Mouse (Mus musculus) limb, embryonic 12.5 days (tissue): ENCODE measurements around the gene Camsap1. TPM values are rescaled to one million over a fixed set of nuclear protein-coding genes. Genes with fewer than 3 reads are reported as not detected.

ENCODE experiments used
- ATAC-seq: fragments of 200-750 bp; cut with Nextera tagmentation; 2 replicates; pipeline ENCODE4 v1.8.0; 2017; ENCODE audit warnings: low read depth, moderate TSS enrichment; ENCODE audit not compliant: insufficient number of reproducible peaks, insufficient read depth, low FRiP score, low TSS enrichment
- H3K27ac ChIP-seq: fragments of 300-500 bp; sonication (generic); 2 replicates; pipeline ENCODE4 v1.5.1; 2016; ENCODE audit warnings: mild to moderate bottlenecking, moderate library complexity
- H3K27me3 ChIP-seq: fragments of 300-500 bp; sonication (generic); 2 replicates; pipeline ENCODE4 v1.6.1; 2016; ENCODE audit warnings: mild to moderate bottlenecking, moderate library complexity
- H3K36me3 ChIP-seq: fragments of 300-500 bp; sonication (generic); 2 replicates; pipeline ENCODE4 v1.6.1; 2016; ENCODE audit warnings: mild to moderate bottlenecking, moderate library complexity
- H3K4me1 ChIP-seq: fragments of 300-500 bp; sonication (generic); replicated peaks from 2 replicates; pipeline ENCODE4 v1.6.1; 2016
- H3K4me2 ChIP-seq: fragments of 300-500 bp; sonication (generic); 2 replicates; pipeline ENCODE4 v1.6.1; 2016; ENCODE audit warnings: mild to moderate bottlenecking, moderate library complexity
- H3K4me3 ChIP-seq: fragments of 300-500 bp; sonication (generic); replicated peaks from 2 replicates; pipeline ENCODE4 v1.5.1; 2016; ENCODE audit warnings: mild to moderate bottlenecking
- H3K9ac ChIP-seq: fragments of 300-500 bp; sonication (generic); replicated peaks from 2 replicates; pipeline ENCODE4 v1.6.1; 2016; ENCODE audit warnings: mild to moderate bottlenecking, moderate library complexity
- H3K9me3 ChIP-seq: fragments of 300-500 bp; sonication (generic); 2 replicates; pipeline ENCODE4 v1.6.1; 2016; ENCODE audit warnings: mild to moderate bottlenecking, moderate library complexity
- WGBS: fragments of 180-500 bp; shearing (Covaris S2); methylation state at CpG from one replicate; pipeline ENCODE4 v1.1.7; 2016; 5-methylcytosine and 5-hydroxymethylcytosine counted together
- polyA plus RNA-seq: library from polyadenylated mRNA; unstranded; fragments of >200 nt; fragmentation: Nextera tagmentation; extraction: Ambion mirVana; gene quantifications from 2 replicates; pipeline ENCODE4 v1.2.1, GENCODE M21; 2016

Camsap1 gene
- polyA plus RNA-seq, 1 experiment from 2014 or later = 44.9 TPM

- Histone ChIP-seq H3K27ac (no peak overlapping the region), H3K9me3 (no peaks in the 10 kb centered on the region), H3K36me3 (no peaks in the 10 kb centered on the region), H3K4me1 (peaks cover 8% of the 10 kb centered on the region; the same call in 1 of the 2 replicates), H3K4me3 (no peak overlapping the region), H3K4me2 (no peak overlapping the region), H3K9ac (no peak overlapping the region), H3K27me3 (peaks cover 35% of the 10 kb centered on the region)
- ATAC-seq = no peak
- 15% methylated on average over 1 of the region's 1 CpGs for WGBS
These were observed 100.8 kb downstream of the Camsap1 start for GRCm38 (mm10) chr2:25882276-25882675.

GRCm38 (mm10) chr2:25879061-25879460, 104.0 kb downstream of the Camsap1 start:
- H3K4me2 ChIP-seq = no peak overlapping the region
- ATAC-seq = no peak
- H3K27ac ChIP-seq = no peak overlapping the region
- peaks cover 58% of the 10 kb centered on the region for H3K27me3 ChIP-seq
- 0 out of 2 replicates have a peak, but pooled peaks cover 3% of the 10 kb centered on the region for H3K9me3 ChIP-seq
- peaks cover 8% of the 10 kb centered on the region; the same call in 1 of the 2 replicates for H3K4me1 ChIP-seq
- no peak overlapping the region for H3K9ac ChIP-seq
- no peaks in the 10 kb centered on the region for H3K36me3 ChIP-seq
- no peak overlapping the region for H3K4me3 ChIP-seq
- 71% methylated on average over 4 of the region's 4 CpGs for WGBS

GRCm38 (mm10) chr2:25878516-25878915, 104.6 kb downstream of the Camsap1 start:
- Histone ChIP-seq H3K4me3 (peak overlapping the region; percentile 47; the same call in 1 of the 2 replicates), H3K36me3 (no peaks in the 10 kb centered on the region), H3K9me3 (0 out of 2 replicates have a peak, but pooled peaks cover 3% of the 10 kb centered on the region), H3K27ac (no peak overlapping the region), H3K9ac (no peak overlapping the region), H3K27me3 (peaks cover 63% of the 10 kb centered on the region), H3K4me1 (peaks cover 8% of the 10 kb centered on the region; the same call in 1 of the 2 replicates), H3K4me2 (no peak overlapping the region)
- 72% methylated on average over 2 of the region's 2 CpGs for WGBS
- no peak for ATAC-seq

DNA sequence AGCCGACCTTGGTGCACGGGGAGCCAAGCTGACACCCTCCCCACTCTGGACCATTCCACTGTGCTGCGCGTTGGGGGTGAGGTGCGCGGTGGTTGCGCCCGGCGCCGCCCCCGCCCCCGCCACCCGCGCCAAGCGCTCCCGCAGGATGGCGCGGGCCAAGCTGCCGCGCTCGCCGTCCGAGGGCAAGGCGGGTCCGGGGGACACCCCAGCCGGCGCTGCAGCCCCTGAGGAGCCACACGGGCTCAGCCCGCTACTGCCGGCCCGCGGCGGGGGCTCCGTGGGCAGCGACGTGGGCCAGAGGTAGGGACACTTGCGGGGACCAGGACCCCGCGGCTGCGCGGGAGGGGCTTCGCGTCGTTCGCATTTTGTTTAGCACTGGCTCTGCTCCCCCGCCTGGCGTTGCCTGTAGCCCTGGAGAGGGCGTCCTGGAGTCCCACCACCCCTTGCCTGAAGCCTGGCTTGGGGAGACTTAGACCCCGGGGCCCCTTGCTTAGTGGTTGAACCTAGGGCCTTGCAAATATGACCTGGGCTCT, 105.3 kb downstream of the Camsap1 start:
- Histone ChIP-seq H3K4me3 (peak overlapping the region; percentile 47), H3K36me3 (no peaks in the 10 kb centered on the region), H3K9ac (peak overlapping the region; percentile 44), H3K4me2 (peak overlapping the region; percentile 77), H3K27me3 (peaks cover 65% of the 10 kb centered on the region), H3K27ac (no peak overlapping the region), H3K9me3 (0 out of 2 replicates have a peak, but pooled peaks cover 3% of the 10 kb centered on the region), H3K4me1 (peaks cover 8% of the 10 kb centered on the region; the same call in 1 of the 2 replicates)
- 3% methylated on average over 49 of the region's 49 CpGs for WGBS
- ATAC-seq = no peak

DNA sequence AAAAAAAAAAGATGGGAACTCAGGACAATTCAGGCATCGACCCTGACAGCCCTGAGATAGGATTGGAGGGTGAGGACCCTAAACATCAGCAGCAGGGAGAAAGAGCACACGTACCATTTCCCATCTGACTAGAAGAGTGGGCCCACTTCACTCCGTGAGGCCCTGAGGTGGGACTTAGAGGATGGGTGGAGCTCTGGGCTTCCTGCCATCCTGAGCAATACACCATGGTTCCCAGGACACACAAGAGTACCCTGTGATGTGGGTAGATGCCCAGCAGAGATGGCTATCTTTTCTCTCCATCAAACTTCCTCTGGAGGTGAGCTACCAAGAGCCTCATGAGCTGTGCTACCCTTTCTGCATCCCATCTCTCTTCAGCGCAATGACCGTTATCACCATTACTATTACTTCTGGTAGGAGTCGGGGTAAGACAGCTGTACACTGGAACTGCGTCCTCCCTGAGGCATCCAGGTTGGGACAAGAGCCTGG, 105.8 kb downstream of the Camsap1 start:
- Histone ChIP-seq H3K9ac (peak overlapping the region; percentile 44; the same call in 1 of the 2 replicates), H3K36me3 (no peaks in the 10 kb centered on the region), H3K4me3 (peak overlapping the region; percentile 47), H3K4me2 (peak overlapping the region; percentile 77), H3K27me3 (peaks cover 65% of the 10 kb centered on the region), H3K9me3 (0 out of 2 replicates have a peak, but pooled peaks cover 3% of the 10 kb centered on the region), H3K4me1 (peaks cover 8% of the 10 kb centered on the region; the same call in 1 of the 2 replicates), H3K27ac (no peak overlapping the region)
- ATAC-seq = no peak
- WGBS = 28% methylated on average over 7 of the region's 7 CpGs

Other genes starting within 250 kb of the Camsap1 start
- not detected in 2 replicates for gene Obp2b, start 246.3 kb downstream of the Camsap1 start, polyA plus RNA-seq
- gene Lcn3, start 217.7 kb downstream of the Camsap1 start, polyA plus RNA-seq = not detected in 2 replicates
- not detected in 2 replicates for gene Lcn11, start 206.3 kb downstream of the Camsap1 start, polyA plus RNA-seq
- not detected in 2 replicates for gene Gm13539, start 201.0 kb downstream of the Camsap1 start, polyA plus RNA-seq
- not detected in 2 replicates for gene Glt6d1, start 167.4 kb downstream of the Camsap1 start, polyA plus RNA-seq
- gene Lcn9, start 160.1 kb downstream of the Camsap1 start, polyA plus RNA-seq = not detected in 2 replicates
- 0.16 TPM in 1 of 2 replicates, not detected in the other for gene Sohlh1, start 136.0 kb downstream of the Camsap1 start, polyA plus RNA-seq
- 0.34 and 0.49 TPM in 2 replicates for gene Kcnt1, start 119.5 kb downstream of the Camsap1 start, polyA plus RNA-seq
- 98.3 and 101 TPM in 2 replicates for gene Ubac1, start 38.5 kb upstream of the Camsap1 start, polyA plus RNA-seq
- gene Nacc2, start 139.9 kb upstream of the Camsap1 start, polyA plus RNA-seq = 4.7 TPM in 2 replicates
- not detected in 2 replicates for gene Lhx3, start 225.0 kb upstream of the Camsap1 start, polyA plus RNA-seq